Mouse (Mus musculus): ENCODE results near the gene Sdc3.

Sdc3 gene

GRCm38 (mm10) chr4:130828851-130829673, 36.7 kb downstream of the Sdc3 start:
- peak; percentile 76 for DNase-seq

GRCm38 (mm10) chr4:130834122-130834521, 41.8 kb downstream of the Sdc3 start:
- DNase-seq, result no peak

DNA sequence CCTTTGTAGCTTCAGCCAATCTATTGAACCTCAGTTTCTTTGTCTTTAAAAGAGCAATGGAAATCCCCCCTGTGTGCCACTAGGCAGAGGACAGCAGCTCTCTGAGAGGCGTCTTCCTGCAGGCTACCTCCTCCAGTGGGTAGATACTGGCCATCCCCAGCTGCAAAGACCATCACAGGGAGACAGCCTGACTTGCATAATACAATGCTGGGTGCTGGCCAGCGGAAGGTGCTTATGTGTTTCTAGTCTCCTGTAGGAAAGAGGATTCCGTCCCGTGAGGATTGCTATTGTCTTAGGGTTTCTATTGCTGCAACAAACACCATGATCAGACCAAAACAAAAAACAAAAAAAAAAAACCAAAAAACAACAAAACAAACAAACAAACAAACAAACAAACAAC, 43.2 kb downstream of the Sdc3 start:
- DNase-seq, result no peak

DNA sequence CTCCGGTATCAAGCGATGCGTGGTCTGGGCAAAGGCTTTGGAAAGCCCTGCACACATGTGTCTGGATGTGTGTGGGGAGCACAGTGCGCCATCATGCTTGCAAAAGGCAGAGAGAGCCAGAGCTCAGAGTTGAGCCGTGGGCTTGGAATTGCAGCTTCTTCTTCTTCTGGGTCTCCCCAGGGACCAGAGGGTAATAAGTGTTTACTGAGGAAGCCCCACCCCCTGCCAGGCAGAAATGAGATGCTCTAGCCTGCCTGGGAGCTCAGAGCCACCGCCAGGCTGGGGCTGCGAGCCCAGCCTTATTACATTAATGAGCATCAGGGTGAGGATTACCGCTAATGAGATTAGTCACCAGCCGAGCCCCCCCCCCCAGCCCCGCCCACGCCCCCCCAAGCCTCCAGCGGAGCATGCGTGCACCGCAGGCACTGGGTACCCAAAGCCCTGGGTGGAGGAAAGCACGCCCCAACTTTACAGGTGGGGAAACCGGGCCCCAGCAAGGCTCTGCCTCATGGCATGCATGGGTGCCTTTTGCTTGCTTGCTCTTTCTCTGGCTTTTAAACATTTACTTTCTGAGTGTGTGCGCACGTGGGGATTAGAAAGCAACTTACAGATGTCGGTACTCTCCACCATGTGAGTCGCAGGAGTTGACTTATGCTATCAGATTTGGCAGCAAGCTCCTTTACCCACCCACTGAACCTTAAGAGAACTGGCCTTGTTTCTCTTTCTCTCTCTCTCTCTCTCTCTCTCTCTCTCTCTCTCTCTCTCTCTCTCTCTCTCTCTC, 44.1 kb downstream of the Sdc3 start:
- no peak for DNase-seq

- peak; percentile 58 for DNase-seq
Observed at GRCm38 (mm10) chr4:130838585-130838984, 46.2 kb downstream of the Sdc3 start.

DNA sequence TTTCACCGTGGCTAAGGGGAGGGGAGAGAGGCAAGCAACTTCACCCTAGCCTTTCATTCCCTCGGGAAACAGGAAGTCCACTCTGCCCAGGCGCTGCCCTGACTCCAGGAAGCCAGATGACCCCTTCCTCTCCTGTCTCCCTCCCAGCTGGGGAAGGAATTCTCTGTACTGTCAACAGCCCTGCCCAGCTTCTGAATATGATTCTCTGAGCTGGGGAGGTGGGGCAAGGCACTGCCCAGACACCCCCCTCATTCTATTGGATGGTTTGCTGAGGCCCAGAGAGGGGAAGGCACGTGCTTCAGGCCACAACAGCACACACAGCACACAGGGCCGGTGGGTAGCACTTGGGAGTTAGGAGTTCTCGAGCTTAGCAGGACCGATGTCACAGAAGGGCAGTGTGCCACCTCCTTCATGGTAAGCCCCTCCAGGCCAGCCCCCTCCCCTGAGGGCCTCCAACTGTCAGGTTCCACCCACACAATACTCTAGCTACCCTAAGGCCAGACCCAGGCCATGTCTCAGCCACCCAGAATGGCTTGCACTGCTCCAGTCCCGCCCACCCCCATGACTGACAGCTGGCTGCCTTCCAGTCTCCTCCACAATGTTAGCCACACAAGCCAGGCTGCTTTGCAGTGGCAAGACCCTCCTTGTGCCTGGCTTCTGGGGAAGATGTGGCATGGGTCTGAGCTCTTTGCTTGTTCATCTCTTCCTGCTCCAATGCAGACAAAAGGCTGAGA, 48.9 kb downstream of the Sdc3 start:
- peak; percentile 82 for DNase-seq

GRCm38 (mm10) chr4:130848814-130849213, 56.5 kb downstream of the Sdc3 start:
- no peak for DNase-seq

DNA sequence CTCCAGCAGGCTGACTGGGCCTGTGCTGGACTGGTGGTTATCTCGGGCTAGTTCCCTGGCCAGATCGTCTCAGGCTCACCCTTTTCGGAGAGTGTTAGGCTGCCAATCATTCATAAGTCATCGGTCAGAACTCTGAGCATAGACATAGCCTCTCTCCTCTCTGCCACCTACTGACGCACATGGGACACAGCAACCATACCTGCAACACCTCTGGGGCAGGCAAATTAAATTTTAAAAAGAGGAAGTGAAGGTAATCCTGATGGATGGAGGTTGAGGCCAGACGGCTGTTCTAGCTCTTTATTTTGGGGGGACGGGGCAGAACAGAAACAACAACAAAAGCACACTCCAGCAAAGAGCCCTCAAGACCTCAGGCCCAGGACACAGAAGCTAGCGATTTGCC, 65.3 kb downstream of the Sdc3 start:
- no peak for DNase-seq

DNA sequence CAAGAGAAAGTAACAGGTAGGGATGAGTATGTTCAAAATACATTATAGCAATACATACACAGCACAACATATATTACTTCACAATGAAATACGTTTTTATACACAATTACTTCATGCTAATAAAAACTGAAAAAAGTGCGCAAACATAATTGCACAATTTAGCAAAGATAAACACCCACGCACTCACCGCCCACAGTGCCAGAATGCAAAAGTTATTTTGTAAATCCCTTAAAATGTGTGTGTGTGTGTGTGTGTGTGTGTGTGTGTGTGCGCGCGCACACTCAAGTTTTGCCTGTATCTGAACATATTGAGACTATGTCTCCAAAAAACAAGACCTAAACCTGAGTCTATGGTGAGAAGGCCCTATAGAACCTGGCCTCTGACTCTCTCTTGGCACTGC, 66.5 kb downstream of the Sdc3 start:
- no peak for DNase-seq

DNA sequence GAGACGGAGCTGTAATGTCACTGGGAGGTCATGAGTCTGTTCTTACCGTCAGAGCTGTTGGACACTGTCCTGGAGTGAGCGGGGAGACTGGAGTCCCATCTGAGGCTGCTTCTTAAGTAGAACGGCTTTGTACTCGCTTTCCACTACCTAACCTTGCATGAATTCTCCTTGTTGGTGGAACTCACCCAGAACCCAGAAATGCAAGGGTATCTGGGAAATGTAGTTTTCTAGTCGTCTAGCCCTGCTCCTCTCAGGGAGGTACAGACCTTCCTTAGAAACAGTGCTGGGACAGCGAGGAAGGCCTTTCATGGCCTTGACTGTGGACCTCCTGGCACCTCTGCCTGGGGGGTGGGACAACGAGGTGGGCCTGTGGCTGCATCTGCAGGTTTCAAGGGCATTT, 67.1 kb downstream of the Sdc3 start:
- no peak for DNase-seq

DNA sequence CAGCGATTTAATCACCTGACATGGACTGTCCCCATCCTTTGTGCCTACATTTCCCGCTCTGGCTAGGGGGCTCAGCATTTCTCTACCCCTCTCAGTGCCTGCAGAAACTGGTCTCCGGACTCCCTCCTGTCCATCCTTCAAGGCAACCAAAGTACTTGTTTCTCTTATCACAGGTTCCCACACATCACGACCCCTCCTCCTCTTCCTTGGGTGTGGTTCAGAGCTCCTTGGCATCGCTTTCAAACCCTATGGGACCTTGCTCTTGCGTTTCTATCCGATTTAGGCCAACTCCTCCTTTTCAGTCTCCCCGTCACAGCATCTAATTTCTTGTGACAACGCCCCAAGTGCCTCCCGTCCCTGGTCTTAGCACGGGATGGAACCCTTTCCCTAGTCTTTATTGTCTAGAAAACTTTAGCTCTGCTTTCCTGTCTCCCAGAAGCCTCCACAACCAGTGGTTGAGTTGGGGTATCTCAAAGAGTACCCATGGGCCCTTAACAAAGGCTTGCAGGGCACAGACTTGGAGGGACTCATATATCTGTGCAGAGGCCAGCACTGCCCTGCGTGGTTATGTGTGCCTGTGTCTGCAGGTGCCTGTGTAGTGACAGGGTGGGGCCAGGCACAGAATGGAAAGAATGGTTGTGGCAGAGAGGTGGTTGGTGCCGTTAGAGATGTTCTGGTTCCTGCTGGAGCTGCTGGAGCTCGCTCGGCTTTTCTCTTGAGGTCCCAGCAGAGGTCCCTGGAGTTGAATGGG, 68.7 kb downstream of the Sdc3 start:
- no peak for DNase-seq

DNA sequence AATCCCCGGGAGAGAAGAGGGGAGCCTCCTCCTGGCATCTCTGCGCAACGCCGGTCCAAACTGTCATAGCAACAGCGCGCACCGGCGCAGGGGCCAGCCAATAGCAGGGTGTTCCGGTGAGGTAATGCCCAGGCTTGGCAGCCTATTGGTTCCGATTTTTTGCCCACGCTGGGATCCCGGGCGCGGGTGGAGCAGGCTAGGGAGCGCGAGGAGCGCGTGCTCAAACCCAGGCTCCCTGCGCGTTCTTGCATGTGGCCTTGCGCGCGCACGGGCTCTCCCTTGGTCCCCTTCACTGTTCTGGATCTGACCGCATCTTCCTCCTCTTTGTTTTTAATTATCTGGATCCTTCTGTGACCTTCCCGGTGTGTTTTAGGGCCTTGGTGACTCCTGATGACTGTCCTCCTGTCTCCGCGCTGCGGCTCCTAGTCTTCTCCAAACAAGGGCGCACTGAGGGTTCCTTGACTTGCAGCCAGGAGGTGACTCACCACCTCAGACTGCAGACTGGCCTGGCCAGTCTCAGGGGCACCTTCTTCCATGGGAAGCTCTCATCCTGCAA, 69.4 kb downstream of the Sdc3 start:
- peak; percentile 66 for DNase-seq

GRCm38 (mm10) chr4:130862538-130862937, 70.2 kb downstream of the Sdc3 start:
- no peak for DNase-seq

GRCm38 (mm10) chr4:130865460-130865859, 73.1 kb downstream of the Sdc3 start:
- no peak for DNase-seq

DNA sequence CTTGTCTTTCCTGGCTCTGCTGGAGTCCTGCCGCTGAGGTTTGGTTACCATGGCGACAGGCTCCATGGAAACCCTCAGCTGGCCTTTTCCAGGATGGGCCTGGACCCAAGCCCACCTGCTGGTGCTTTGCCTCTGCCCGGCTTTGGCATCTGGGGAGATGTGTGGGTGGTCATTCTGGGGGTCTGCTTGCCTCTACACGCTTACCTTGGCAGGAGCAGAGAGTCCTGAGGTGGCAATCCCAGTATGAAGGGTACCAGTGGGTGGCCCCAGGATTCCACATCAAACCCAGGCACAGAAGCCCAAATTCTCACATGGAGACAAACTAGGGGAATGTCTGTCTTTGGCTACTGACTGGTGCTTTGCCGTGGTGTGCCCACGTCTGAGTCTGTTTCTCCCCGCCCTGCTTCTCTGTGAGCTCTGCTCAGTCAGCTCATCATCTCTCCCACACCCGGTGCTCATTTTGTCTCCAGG, 73.6 kb downstream of the Sdc3 start:
- no peak for DNase-seq

DNA sequence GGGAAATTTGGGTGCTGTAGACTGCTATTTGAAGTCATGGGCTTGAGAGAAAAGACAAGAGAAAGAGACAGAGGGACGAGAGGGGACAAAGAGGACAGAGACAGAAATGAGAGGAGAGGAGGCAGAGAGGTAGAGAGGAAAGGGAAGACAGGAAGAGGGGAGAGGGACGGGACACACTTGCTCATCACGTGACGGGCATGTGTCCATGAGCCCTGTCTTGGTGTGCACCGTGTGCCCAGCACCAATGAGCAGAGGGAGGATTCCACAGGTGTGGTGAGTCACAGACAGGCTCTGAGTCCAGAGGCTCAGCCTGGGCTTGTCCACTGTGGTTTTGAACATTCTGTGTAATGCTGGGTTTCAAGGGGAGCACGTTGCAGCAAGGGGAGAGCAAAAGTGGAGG, 75.6 kb downstream of the Sdc3 start:
- DNase-seq, result no peak

DNA sequence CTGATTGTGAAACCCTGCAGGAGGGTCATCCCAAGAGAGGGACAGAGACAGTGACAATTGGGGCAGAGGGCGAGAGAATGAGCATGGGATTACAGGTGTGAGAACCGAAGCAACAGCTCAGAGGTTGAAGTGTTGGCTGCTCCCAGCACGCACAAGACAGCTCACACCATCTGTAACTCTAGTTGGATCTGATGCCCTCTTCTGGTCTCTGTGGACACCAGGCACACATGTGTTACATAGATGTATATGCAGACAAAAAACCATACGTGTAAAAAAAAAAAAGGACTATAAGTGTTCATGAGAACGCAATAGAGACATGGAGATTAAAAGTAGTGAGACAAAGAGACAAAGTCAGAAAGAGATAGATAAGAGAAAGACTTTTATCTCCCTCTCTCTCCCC, 76.5 kb downstream of the Sdc3 start:
- DNase-seq, result no peak

GRCm38 (mm10) chr4:130872414-130872813, 80.1 kb downstream of the Sdc3 start:
- DNase-seq, result no peak

DNA sequence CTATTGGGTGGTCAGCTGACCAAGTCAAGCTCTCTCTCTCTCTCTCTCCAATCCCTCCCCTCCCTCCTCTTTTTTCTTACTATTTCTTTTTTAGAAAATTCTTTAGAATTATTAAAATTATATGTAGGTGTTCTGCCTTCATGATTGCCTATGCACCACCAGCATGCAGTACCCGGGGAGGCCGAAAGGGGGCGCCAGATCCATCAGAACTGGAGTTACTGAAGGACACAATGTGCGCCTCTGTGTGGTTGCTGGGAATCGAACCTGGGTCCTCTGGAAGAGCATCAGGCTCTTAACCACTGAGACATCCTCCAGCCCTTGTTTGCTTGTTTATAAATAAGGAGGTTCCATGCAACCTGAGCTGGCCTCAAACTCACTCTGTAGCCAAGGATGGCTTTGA, 81.1 kb downstream of the Sdc3 start:
- no peak for DNase-seq

DNA sequence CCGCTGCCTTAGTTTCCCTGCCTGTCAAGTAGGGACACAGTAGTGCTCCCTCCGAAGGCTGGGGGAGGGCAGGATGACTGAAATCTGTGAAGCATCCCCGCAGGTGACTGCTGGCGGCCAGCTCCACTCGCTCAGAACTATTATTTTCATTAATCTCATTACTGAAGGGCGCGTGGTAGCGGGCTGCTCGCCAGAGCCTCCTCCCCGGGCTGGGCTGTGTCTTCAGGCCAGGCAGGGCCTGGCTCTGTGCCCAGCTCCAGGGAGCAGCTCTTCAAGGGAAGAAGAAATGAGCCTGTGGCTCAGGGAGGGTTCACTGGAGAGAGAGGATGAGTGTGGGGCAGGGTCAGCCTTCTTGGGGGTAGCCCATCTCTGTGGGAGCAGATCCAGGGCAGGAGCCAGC, 82.3 kb downstream of the Sdc3 start:
- DNase-seq, result peak; percentile 70
